Mouse (Mus musculus) brain, embryonic 14.5 days (tissue): Measurements from ENCODE around the gene Tbxas1.

Experiments used
- CTCF ChIP-seq: fragments of 200-500 bp; IDR thresholded peaks from 2 replicates; pipeline ENCODE4 v1.5.1; 2012; ENCODE audit warnings: inconsistent platforms, mild to moderate bottlenecking, moderate library complexity, borderline replicate concordance; ENCODE audit not compliant: insufficient read depth, insufficient read length; ENCODE audit errors: extremely low read depth
- POLR2A ChIP-seq: fragments of 200-500 bp; IDR thresholded peaks from 2 replicates; pipeline ENCODE4 v1.6.1; 2012; ENCODE audit warnings: mild to moderate bottlenecking, inconsistent platforms, borderline replicate concordance; ENCODE audit not compliant: poor library complexity, insufficient read depth, insufficient read length, severe bottlenecking; ENCODE audit errors: extremely low read depth

GRCm38 (mm10) chr6:38926135-38926962 lies 51.1 kb downstream of the Tbxas1 start:
- TF ChIP-seq CTCF (no peak), POLR2A (no peak)
